Mouse (Mus musculus): Measurements from ENCODE around the gene Acsf3.

Gene Acsf3

DNA sequence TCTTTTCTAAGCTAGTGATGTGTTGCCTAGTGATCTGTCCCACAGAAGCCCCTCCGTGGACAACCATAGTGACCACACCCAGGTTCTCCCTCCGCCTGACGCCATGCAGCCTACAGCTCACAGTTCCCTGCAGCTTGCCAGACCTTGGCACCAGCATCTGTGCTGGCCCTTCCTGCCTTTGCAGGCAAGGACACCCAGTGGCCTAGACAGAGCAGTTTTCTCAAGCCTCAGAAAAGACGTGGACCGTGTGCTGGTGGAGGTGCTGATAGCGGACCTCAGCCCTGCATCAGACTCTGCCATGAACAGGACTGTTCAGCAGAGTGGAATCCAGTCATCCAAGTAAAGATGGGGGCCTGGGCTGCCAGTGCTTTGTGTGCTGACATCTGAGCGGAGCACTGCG, 35.1 kb downstream of the Acsf3 start:
- DNase-seq (ENCODE audit: low read depth, low spot score): no peak

GRCm38 (mm10) chr8:122811870-122812494, 36.7 kb downstream of the Acsf3 start:
- DNase-seq (ENCODE audit: low read depth, low spot score): no peak

DNA sequence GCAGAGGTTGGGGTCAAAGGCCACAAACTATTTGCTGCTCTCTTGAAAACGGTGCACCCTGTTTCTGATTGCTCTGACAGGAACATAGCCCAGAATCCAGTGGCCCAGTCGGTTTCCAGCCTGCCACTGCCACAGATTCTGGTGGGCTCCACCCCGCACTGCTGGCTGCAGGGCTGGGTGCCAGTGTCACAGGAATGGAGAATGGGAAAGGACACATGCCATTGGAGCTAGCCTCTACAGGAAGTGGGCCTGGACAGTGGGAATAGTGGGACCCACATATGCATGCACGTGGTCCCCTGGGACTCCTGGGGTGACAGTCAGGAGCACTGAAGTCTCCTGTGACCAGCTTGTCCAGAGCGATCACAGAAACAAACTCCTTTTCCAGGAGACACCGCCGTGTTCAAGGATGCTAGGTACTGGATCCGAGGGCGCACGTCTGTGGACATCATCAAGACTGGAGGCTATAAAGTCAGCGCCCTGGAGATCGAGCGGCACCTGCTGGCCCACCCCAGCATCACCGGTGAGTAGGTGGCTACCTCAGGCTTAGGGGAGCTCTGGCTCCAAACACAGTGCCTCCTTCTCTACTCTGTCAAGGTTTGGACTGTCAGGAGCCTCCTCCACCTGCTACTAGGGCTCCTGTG, 37.4 kb downstream of the Acsf3 start:
- no peak for DNase-seq (ENCODE audit: low read depth, low spot score)

GRCm38 (mm10) chr8:122814608-122815007, 39.3 kb downstream of the Acsf3 start:
- no peak for DNase-seq (ENCODE audit: low read depth, low spot score)

DNA sequence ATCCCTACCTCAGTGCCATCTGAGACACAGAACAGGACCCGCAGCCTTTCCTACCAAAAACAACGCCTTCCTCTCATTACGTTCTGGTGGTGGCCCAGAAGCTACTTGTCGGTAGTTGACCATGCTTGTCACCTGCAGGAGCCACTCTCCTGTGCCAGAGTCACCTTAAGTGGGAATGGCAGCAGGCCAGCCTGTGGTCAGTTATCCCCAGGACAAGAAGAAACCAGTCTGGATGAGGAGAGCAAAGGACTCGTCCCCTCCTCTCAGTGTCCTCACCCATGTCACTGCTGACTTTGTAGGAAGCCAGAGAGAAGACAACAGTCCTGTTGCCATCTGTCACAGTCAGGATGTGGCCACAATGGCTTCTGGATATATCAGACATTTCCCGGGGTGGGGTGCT, 41.7 kb downstream of the Acsf3 start:
- no peak for DNase-seq (ENCODE audit: low read depth, low spot score)

GRCm38 (mm10) chr8:122817724-122818496, 42.6 kb downstream of the Acsf3 start:
- DNase-seq (ENCODE audit: low read depth, low spot score): no peak

GRCm38 (mm10) chr8:122819776-122820175, 44.5 kb downstream of the Acsf3 start:
- no peak for DNase-seq (ENCODE audit: low read depth, low spot score)

DNA sequence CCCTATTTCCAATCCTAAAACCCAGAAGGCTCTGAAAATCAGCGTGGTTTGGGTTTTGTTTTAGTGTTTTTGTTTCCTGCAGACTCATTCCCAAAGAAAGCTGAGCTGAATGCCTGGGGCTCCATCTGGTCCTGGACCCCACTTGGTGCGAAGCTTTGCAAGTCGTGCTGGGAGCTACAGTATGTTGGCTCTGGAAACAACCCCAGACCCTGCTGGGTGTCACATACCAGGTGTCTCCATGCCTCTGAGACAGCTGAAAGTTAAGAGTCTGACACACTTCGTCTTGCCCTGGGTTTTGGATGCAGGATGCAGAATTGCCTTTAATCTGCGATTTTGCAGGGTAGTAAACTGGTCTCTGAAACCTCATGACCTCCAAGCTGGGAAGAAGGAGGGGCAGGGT, 49.3 kb downstream of the Acsf3 start:
- DNase-seq (ENCODE audit: low read depth, low spot score): no peak

DNA sequence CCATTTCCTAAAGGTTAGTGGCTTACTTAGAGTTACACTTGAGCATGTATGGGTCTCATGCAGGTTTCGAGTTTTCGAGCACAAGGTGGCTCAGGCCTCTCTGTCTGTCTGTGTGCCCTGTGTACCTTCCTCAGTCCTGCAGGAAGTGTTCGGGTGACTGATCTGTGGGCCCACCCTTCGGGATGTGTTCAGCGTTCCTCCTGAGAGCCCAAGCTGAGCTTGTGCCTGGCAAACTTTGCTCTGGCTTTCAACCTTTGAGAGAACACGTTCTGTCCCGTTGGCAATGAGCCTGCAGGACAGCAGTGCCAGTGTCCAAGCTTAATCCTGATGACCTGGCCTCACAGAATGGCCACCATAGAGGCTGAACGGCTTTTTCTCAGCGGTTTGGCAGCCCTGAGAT, 49.7 kb downstream of the Acsf3 start:
- DNase-seq (ENCODE audit: low read depth, low spot score): no peak

DNA sequence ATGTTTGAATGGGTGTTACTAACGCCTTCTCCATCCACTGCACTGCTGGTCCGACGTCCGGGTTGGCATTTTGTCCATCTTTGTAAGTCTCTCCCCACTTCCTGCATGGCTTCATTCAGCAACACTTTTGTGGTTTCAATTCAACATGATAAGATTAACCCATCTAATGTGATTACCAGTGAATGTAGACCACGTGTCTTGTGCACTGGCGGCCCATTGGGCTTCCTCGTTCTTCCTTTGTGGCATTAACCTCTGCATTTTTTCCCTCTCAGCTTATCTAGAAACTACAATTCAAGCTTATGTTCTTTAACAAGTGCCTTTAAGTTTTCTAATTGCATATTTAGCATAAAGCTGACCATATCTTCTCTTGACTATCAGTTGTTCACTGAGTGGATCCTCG, 50.1 kb downstream of the Acsf3 start:
- DNase-seq (ENCODE audit: low read depth, low spot score): no peak

DNA sequence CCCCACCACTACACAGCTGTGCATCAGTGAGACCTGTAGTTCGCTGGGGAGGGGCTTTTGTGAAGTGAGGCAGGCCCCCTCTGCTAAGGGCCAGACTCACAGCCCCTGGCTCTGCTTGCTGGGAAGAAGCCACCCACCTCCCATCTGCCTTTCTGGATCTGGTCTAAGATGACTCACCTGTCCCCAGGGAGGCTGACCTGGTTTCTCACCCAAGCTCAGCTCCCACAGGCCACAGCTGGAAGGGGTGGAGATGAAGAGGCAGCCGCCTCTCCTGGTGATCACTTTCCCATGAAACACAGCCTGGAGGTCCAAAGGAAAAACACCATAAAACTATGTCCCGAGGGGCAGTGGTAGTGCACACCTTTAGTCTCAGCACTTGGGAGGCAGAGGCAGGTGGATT, 54.1 kb downstream of the Acsf3 start:
- DNase-seq (ENCODE audit: low read depth, low spot score): no peak

- peak; percentile 91 for DNase-seq (ENCODE audit: low read depth, low spot score)
These were observed 55.2 kb downstream of the Acsf3 start for GRCm38 (mm10) chr8:122830349-122831061.

DNA sequence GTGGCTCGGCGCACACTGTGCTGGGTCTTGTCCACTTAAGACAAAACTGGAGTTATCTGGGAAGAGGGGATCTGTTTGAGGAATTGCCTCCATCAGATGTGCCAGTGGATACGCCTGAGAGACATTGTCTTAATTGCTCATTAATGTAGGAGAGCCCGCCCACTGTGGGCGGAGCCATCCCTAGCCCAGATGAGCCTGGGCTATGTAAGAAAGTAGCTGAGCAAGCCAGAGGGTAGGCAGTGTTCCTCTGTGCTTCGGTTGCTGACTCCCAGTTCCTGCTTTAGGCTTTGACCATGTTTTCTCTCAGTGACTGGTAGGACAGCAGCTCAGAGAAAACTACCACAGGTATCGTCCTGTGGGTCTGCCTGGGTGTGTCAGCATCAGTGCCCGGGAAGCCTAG, 59.1 kb downstream of the Acsf3 start:
- peak; percentile 9 for DNase-seq (ENCODE audit: low read depth, low spot score)

- DNase-seq (ENCODE audit: low read depth, low spot score): peak; percentile 87
These were observed 59.7 kb downstream of the Acsf3 start for GRCm38 (mm10) chr8:122834971-122835370.

DNA sequence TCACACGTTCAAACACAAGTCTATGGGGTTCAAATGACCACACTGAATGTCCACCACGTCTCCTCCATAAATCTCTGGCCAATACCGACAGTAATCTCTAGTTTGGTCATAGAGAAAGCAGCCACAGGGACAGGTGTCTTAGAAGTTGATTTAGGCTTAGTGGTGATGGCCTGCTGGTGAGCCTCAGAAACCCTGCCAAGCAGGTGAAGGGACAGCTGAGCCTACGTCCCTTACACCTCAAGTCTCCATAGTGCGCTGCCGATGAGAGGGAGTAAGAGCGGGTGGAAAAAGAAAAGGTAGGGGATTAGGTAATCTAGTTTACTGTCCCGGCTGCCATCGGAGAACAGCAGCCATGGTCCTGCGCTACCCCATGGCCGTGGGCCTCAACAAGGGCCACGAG, 60.9 kb downstream of the Acsf3 start:
- no peak for DNase-seq (ENCODE audit: low read depth, low spot score)

DNA sequence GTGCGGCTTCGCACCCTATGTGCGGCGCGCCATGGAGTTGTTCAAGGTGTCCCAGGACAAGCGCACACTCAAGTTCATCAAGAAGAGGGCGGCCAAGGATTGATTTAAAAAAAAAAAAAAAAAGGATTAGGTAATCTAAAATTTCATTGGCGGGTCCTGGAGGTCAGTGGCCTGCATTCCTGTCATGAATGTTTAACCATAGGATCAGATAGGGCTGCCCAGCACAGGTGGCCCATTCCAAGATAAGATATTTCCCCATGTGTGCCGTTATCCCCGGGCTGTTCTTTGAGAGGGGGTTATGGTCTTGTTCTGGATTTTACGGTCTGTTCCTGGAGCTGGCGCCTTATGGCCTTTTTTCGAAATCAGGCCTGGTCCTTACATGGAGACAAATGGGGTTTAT, 61.4 kb downstream of the Acsf3 start:
- no peak for DNase-seq (ENCODE audit: low read depth, low spot score)

DNA sequence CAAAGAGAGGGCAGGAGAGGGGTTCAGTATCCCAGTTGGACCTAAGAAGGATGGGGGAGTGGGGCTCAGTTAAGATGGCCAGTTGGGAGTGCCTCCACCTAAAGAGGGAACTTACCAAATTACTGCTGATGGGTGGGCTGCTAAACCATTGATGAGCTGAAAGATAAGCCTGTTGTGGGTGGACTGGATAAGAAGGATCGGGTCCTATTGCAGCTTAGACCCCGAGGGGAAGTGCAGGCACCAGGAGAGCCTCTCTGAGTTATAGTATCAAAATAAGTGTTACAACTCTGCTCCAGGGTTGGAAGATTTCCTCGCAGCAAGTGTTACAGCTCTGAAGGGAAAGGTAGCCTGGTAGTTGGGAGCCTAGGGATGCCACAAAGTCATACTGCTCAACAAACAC, 68.9 kb downstream of the Acsf3 start:
- no peak for DNase-seq (ENCODE audit: low read depth, low spot score)

DNA sequence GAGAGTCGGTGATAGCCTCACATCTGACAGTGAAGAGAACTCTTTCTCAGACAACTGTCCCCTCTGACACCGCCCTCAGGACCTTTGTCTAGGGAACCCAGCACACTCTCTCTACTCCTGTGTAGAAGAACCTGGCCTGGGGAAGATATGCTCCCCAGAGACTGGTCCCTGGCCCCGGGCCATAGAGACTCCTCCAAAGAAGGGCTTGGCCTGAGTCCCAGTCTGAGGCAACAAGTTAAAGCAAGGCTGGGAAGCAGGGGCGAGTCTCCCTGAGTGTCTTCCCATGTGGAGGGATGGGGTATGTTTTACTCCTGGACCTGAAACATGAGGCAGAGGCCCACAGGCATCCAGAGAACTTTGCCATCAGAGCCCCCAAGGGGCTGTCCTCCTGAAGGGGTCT, 70.4 kb downstream of the Acsf3 start:
- DNase-seq (ENCODE audit: low read depth, low spot score): no peak

DNA sequence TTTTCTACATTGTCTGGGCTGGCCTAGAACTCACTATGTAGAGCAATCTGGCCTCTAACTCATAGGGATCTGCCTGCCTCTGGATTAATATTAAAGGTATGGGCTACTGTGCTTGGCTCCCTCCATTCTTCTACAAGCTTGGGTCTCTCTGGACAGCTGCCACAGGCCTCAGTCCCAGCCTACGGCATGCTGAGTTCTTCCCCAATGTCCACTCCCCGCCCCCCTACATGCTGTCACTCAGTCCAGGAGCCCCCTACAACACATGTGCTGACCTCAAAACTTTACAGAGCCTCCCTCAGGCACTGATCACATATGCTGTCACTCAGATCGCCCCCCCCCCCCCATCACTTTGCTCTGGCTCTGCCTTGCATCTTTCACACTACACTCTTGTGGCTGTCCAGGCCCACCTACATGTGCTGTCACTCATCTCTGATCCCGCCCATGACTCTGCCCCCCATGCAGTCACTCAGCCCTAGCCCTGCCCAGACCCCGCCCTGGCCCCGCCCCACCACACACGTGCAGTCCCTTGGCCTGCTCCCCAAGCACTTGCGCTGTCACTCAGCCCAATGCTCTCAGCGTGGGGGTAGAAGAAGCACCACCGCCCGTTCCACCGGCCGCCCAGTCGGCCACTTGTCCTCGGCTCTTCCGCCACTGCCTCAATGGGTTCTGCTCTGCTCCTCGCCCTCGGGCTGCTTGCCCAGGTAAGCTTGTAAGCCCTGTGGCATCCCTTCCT, 72.7 kb downstream of the Acsf3 start, which contains the start of gene Cdh15:
Gene Cdh15, plus strand, starts transcription at position 138 of the 733 bp plus-strand sequence.
- DNase-seq (ENCODE audit: low read depth, low spot score): peak; percentile 32

GRCm38 (mm10) chr8:122849152-122849910, 74.0 kb downstream of the Acsf3 start:
- DNase-seq (ENCODE audit: low read depth, low spot score): no peak
